Mouse (Mus musculus) cerebellum, adult 9-10 months (tissue): ENCODE measurements around the gene Olfr384.
"Not testable (repeated sequence)": the region's sequence is repeated elsewhere in the genome, so short reads cannot be mapped to it uniquely, and the experiment has no call there.

Experiments used
- DNase-seq: peaks from one replicate; pipeline ENCODE4 v3.0.0; 2022

Gene Olfr384

DNA sequence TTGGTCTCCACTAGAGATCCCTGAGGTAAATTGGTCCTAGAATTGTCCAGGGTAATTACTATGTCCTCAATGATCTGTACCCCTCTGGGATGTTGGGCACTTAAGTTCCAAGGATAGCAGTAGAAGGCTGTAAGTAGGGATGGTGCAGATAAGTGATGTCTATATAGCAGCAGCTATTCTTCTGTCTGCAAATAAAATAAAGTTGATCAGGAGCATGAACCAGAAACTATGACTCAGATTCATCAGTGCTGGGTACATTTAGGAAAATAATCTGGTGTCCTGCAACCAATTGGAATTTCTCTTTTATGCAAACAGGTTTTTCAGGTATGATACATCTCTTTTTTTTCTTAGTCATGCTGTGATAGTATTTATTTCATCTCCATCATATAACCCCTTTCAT is at the start of gene Olfr384:
TSS of gene Olfr384 (plus strand) at position 301 of the 400 bp plus-strand sequence.
- no peak for DNase-seq

- DNase-seq: no peak
Measured at GRCm38 (mm10) chr11:73579871-73580270, 18.5 kb upstream of the Olfr384 start.

GRCm38 (mm10) chr11:73583188-73583587 is 15.2 kb upstream of the Olfr384 start:
- DNase-seq: not testable (repeated sequence)

- no peak for DNase-seq
Measured at GRCm38 (mm10) chr11:73592908-73593307, 5.5 kb upstream of the Olfr384 start, which contains the start of gene Olfr385. Olfr385 (minus strand) TSS chr11:73593008.
